Mouse (Mus musculus) midbrain, postnatal 0 days (tissue): ENCODE results near the gene Smarcd3. TPM values are rescaled to one million over a fixed set of nuclear protein-coding genes. Genes with fewer than 3 reads are reported as not detected.

Experiments
- ATAC-seq: fragments of 200-750 bp; cut with Nextera tagmentation; 2 replicates; pipeline ENCODE4 v1.8.0; 2017; ENCODE audit warnings: moderate number of reproducible peaks, mild to moderate bottlenecking, moderate TSS enrichment, moderate library complexity; ENCODE audit not compliant: low FRiP score
- DNase-seq: peaks from one replicate; pipeline ENCODE4 v3.0.0-alpha.2; 2015; ENCODE audit warnings: low spot score
- H3K27ac ChIP-seq: fragments of 300-500 bp; sonication (generic); 2 replicates; pipeline ENCODE4 v1.5.1; 2014; ENCODE audit warnings: low read depth, mild to moderate bottlenecking, low read length, mixed read lengths
- H3K27me3 ChIP-seq: fragments of 300-500 bp; sonication (generic); 2 replicates; pipeline ENCODE4 v1.6.1; 2014; ENCODE audit warnings: low read length, control low read depth, mixed read lengths; ENCODE audit not compliant: insufficient read depth
- H3K36me3 ChIP-seq: fragments of 300-500 bp; sonication (generic); 2 replicates; pipeline ENCODE4 v1.6.1; 2014; ENCODE audit warnings: low read length, control low read depth, mixed read lengths; ENCODE audit not compliant: insufficient read depth
- H3K4me1 ChIP-seq: fragments of 300-500 bp; sonication (generic); 2 replicates; pipeline ENCODE4 v1.6.1; 2014; ENCODE audit warnings: mild to moderate bottlenecking, control low read depth, antibody characterized with exemption, low read length, mixed read lengths; ENCODE audit not compliant: insufficient read depth
- H3K4me2 ChIP-seq: fragments of 300-500 bp; sonication (generic); 2 replicates; pipeline ENCODE4 v1.6.1; 2014; ENCODE audit warnings: low read depth, mild to moderate bottlenecking, low read length, mixed read lengths; ENCODE audit not compliant: poor library complexity, severe bottlenecking
- H3K4me3 ChIP-seq: fragments of 300-500 bp; sonication (generic); 2 replicates; pipeline ENCODE4 v1.5.1; 2014; ENCODE audit warnings: low read depth, mild to moderate bottlenecking, low read length, moderate library complexity
- H3K9ac ChIP-seq: fragments of 300-500 bp; sonication (generic); replicated peaks from 2 replicates; pipeline ENCODE4 v1.6.1; 2014; ENCODE audit warnings: mild to moderate bottlenecking, low read length, moderate library complexity, mixed read lengths; ENCODE audit not compliant: poor library complexity, severe bottlenecking
- H3K9me3 ChIP-seq: fragments of 300-500 bp; sonication (generic); 2 replicates; pipeline ENCODE4 v1.6.1; 2016; ENCODE audit warnings: low read length, control low read depth
- CTCF ChIP-seq: IDR thresholded peaks from 2 replicates; pipeline ENCODE4 v1.5.1; 2016; ENCODE audit warnings: antibody characterized with exemption, mild to moderate bottlenecking
- WGBS: fragments of 180-500 bp; shearing (Covaris S2); extraction: QIAGEN DNeasy Blood & Tissue Kit; methylation state at CpG from one replicate; pipeline ENCODE4 v1.1.7; 2014; 5-methylcytosine and 5-hydroxymethylcytosine counted together
- polyA plus RNA-seq: library from polyadenylated mRNA; unstranded; fragments of >200 nt; fragmentation: Nextera tagmentation; extraction: Ambion mirVana; gene quantifications from 2 replicates; pipeline ENCODE4 v1.2.1, GENCODE M21; 2015
- total RNA-seq: library from RNA; depleted of rRNA; stranded (reverse); fragments of >200 nt; gene quantifications from 2 replicates; pipeline ENCODE4 v1.2.3, GENCODE M21; 2014

Gene Smarcd3
- total and polyA plus RNA-seq, 2 experiments from 2014 or later = 189 to 279 TPM

DNA sequence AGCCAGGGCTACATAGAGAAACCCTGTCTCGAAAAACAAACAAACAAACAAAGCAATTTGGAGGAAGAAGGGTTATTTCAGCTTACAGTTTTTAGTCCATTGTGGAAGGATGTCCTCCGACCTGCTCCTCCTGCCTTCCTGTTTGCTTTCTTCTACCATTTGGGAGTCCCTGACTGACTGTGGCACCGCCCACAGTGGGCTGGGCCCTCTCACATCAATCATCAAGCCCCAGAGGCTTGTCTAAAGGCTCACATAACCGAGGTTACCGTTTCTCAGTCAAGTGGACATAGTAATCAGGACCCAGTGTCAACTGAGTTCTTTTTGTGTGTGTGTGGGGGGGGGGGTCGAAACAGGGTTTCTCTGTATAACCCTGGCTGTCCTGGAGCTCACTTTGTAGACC, 13.9 kb upstream of the Smarcd3 start:
- H3K9ac ChIP-seq = no peak overlapping the region
- H3K4me3 ChIP-seq = no peak overlapping the region
- DNase-seq (no peak), ATAC-seq (no peak)
- H3K4me2 ChIP-seq = no peak overlapping the region
- H3K9me3 ChIP-seq = no peaks in the 10 kb centered on the region
- no peak for TF ChIP-seq CTCF
- H3K27ac ChIP-seq = no peak overlapping the region
- peaks cover 11% of the 10 kb centered on the region for H3K4me1 ChIP-seq
- WGBS = 66% methylated on average over 6 of the region's 6 CpGs
- no peaks in the 10 kb centered on the region for H3K36me3 ChIP-seq
- no peaks in the 10 kb centered on the region for H3K27me3 ChIP-seq

DNA sequence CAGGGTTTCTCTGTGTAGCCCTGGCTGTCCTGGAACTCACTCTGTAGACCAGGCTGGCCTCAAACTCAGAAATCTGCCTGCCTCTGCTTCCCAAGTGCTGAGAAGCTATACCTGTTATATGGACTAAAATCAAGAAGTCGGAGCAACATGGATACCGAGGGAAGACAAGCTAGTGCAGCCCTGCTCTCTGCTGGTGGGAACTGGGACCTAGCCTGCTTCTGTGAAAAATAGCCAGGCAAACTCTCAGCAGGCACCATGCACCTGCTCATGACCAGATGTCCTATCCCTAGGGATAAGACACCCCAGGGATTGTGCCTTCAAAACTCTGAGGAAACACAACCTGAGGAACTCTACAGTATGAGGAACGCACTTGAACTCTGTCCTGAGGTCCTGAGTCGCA, 12.8 kb upstream of the Smarcd3 start:
- Histone ChIP-seq H3K4me2 (no peak overlapping the region), H3K27ac (no peak overlapping the region), H3K9ac (no peak overlapping the region), H3K9me3 (no peaks in the 10 kb centered on the region), H3K4me3 (no peak overlapping the region), H3K4me1 (peaks cover 11% of the 10 kb centered on the region), H3K27me3 (no peaks in the 10 kb centered on the region), H3K36me3 (no peaks in the 10 kb centered on the region)
- peak; percentile 39 for DNase-seq
- peak; percentile 63 for TF ChIP-seq CTCF
- WGBS = 78% methylated on average over 4 of the region's 4 CpGs
- peak; percentile 32; the same call in 1 of the 2 replicates for ATAC-seq

DNA sequence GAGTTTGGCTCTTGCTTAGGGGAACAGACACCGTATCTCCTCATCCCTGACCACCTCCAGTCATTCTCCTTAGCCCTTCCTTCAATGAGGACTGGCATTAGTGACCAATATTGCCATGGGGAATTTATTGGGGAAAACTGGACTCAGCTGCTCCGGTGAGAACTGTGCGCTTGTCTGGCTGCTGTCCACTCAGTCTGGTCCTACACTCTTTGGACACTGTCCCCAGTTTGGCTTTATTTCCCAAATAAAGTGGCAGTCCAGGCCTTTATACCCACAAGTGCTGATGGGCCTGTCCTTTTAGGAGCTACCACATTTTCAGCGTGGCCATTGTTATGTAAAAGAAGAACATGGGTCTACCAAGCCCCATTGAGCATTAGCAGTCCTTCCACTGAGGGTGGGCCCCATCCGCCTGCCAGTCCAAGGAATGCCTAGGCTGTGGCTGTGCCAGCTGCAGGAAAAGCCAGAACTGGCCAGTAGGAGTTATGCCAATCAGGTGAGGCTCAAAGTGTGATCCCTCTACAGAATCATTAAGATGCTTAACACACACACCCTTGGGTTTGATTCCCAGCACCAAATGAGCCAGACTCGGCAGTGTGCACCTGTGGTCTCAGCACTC, 11.4 kb upstream of the Smarcd3 start:
- TF ChIP-seq CTCF = no peak
- ATAC-seq = no peak

DNA sequence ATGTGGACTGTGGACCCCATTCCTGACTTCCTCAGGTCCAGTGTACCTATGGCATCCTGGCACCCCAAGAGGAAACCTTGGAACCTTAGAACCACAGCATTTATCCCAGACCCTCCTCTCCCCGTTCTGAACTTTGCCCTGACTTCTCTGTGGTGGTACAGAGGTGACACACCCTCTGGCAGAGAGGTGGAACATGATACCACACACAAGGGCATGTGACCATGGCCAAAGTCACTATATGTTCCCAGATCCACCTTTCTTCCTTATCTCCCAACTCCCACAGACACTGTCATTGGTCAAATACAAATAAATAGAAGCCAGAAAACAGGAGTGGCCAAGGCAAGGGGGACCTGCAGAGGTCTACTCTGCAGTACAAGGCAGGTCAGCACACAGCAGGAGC, 10.9 kb upstream of the Smarcd3 start:
- Histone ChIP-seq H3K4me2 (no peak overlapping the region), H3K27me3 (no peaks in the 10 kb centered on the region), H3K9ac (no peak overlapping the region), H3K4me3 (no peak overlapping the region), H3K27ac (no peak overlapping the region), H3K9me3 (no peaks in the 10 kb centered on the region), H3K36me3 (no peaks in the 10 kb centered on the region), H3K4me1 (peaks cover 11% of the 10 kb centered on the region)
- no peak for ATAC-seq
- no peak for TF ChIP-seq CTCF
- no peak for DNase-seq
- WGBS = 62% methylated on average over 1 of the region's 1 CpGs

More for the DNA sequence above, 11.4 kb upstream of the Smarcd3 start:
- Histone ChIP-seq H3K4me2 (no peak overlapping the region), H3K4me1 (peaks cover 11% of the 10 kb centered on the region), H3K27me3 (no peaks in the 10 kb centered on the region), H3K36me3 (no peaks in the 10 kb centered on the region), H3K9me3 (no peaks in the 10 kb centered on the region), H3K27ac (no peak overlapping the region), H3K9ac (no peak overlapping the region), H3K4me3 (no peak overlapping the region)
- 51% methylated on average over 6 of the region's 6 CpGs for WGBS
- DNase-seq = no peak

DNA sequence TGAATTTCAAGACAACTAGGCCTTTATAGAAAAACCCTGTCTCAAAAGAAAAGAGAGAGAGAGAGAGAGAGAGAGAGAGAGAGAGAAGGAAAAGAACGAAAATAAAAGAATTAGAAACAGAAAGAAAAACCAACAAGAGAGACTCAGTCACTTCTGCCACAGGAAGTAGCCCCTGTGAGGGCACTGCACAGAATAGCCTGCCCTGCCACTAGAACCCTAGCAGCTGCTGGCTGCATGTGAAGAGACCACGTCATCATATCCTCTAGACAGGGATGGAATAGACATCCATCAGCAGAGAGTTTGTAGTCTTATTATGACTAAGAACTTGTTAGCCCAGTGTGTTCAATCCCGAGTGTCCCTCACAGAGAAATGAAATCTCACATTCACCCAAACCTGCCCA, 5.5 kb upstream of the Smarcd3 start:
- TF ChIP-seq CTCF = no peak
- WGBS = 78% methylated on average over 3 of the region's 3 CpGs
- DNase-seq (no peak), ATAC-seq (no peak)
- H3K4me1 ChIP-seq = 0 out of 2 replicates have a peak, but pooled peaks cover 3% of the 10 kb centered on the region
- H3K9me3 ChIP-seq = no peaks in the 10 kb centered on the region
- H3K27ac ChIP-seq = no peak overlapping the region
- H3K4me3 ChIP-seq = no peak overlapping the region
- H3K4me2 ChIP-seq = no peak overlapping the region
- H3K27me3 ChIP-seq = no peaks in the 10 kb centered on the region
- H3K36me3 ChIP-seq = no peaks in the 10 kb centered on the region
- H3K9ac ChIP-seq = no peak overlapping the region

DNA sequence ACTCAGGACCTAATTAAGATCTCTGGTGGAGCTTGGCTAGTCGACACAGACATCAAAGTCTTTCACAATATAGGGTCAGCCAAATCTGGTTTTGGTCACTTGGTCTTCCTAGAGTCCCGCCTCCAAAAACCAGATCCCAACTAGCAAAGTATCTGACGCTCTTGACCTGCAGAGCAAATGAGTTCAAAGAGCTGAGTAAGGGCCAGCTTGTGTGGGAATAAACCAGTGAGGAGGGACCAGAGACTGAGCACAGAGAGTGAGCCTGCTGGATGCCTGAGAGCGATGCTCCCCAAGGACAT, 560 bp upstream of the Smarcd3 start:
- no peak overlapping the region for H3K27ac ChIP-seq
- peaks cover 14% of the 10 kb centered on the region; the same call in 1 of the 2 replicates for H3K4me1 ChIP-seq
- DNase-seq (no peak), ATAC-seq (no peak)
- H3K9me3 ChIP-seq = no peaks in the 10 kb centered on the region
- peak overlapping the region; percentile 78 for H3K4me2 ChIP-seq
- H3K27me3 ChIP-seq = no peaks in the 10 kb centered on the region
- no peak for TF ChIP-seq CTCF
- peak overlapping the region; percentile 84; the same call in 1 of the 2 replicates for H3K9ac ChIP-seq
- WGBS = 29% methylated on average over 4 of the region's 4 CpGs
- H3K4me3 ChIP-seq = peak overlapping the region; percentile 66
- no peaks in the 10 kb centered on the region for H3K36me3 ChIP-seq
